Mouse (Mus musculus) B cell, adult 2 months (primary cell): ENCODE results near the gene Axdnd1.
A peak's percentile ranks its signal among the peaks of the same experiment; 100 is the strongest.

Experiments used
- DNase-seq, 2 experiments: peaks; one replicate each; pipeline ENCODE4 v3.0.0; 2022

Gene Axdnd1

GRCm38 (mm10) chr1:156420671-156421297 lies at the start of gene Axdnd1:
Gene Axdnd1, minus strand, starts transcription at chr1:156421159.
- DNase-seq = peak; percentile 89 to 92

- DNase-seq = no peak
Measured at GRCm38 (mm10) chr1:156470557-156470956, 49.6 kb upstream of the Axdnd1 start.

- DNase-seq = no peak
Measured at GRCm38 (mm10) chr1:156468576-156468975, 47.6 kb upstream of the Axdnd1 start.

- DNase-seq = no peak
Measured at GRCm38 (mm10) chr1:156467655-156468255, 46.8 kb upstream of the Axdnd1 start.

GRCm38 (mm10) chr1:156464963-156465362 lies 44.0 kb upstream of the Axdnd1 start:
- DNase-seq = no peak

GRCm38 (mm10) chr1:156463981-156464853 lies 43.3 kb upstream of the Axdnd1 start:
- no peak for DNase-seq

GRCm38 (mm10) chr1:156462273-156462991 lies 41.5 kb upstream of the Axdnd1 start:
- no peak for DNase-seq

GRCm38 (mm10) chr1:156461036-156461435 lies 40.1 kb upstream of the Axdnd1 start:
- no peak for DNase-seq

GRCm38 (mm10) chr1:156460216-156460615 lies 39.3 kb upstream of the Axdnd1 start:
- no peak for DNase-seq

- peak; percentile 65 to 71 for DNase-seq
Measured at GRCm38 (mm10) chr1:156459690-156460089, 38.7 kb upstream of the Axdnd1 start.

- DNase-seq = no peak
Measured at GRCm38 (mm10) chr1:156458391-156459060, 37.6 kb upstream of the Axdnd1 start.

GRCm38 (mm10) chr1:156455005-156455758 lies 34.2 kb upstream of the Axdnd1 start:
- no peak for DNase-seq

- DNase-seq = no peak
Measured at GRCm38 (mm10) chr1:156454384-156454783, 33.4 kb upstream of the Axdnd1 start.

GRCm38 (mm10) chr1:156453876-156454275 lies 32.9 kb upstream of the Axdnd1 start:
- no peak for DNase-seq

- DNase-seq = no peak
Measured at GRCm38 (mm10) chr1:156450478-156450877, 29.5 kb upstream of the Axdnd1 start.

GRCm38 (mm10) chr1:156449691-156450090 lies 28.7 kb upstream of the Axdnd1 start:
- DNase-seq = no peak

- no peak for DNase-seq
Measured at GRCm38 (mm10) chr1:156449089-156449488, 28.1 kb upstream of the Axdnd1 start.

- no peak for DNase-seq
Measured at GRCm38 (mm10) chr1:156445049-156445448, 24.1 kb upstream of the Axdnd1 start.

- DNase-seq = no peak
Measured at GRCm38 (mm10) chr1:156442776-156443175, 21.8 kb upstream of the Axdnd1 start.

- no peak for DNase-seq
Measured at GRCm38 (mm10) chr1:156442266-156442665, 21.3 kb upstream of the Axdnd1 start.

GRCm38 (mm10) chr1:156437726-156438125 lies 16.8 kb upstream of the Axdnd1 start:
- no peak for DNase-seq
